Mouse (Mus musculus): ENCODE measurements around the gene Cd276. TPM values are rescaled to one million over a fixed set of nuclear protein-coding genes. Genes with fewer than 3 reads are reported as not detected.
A peak's percentile ranks its signal among the peaks of the same experiment; 100 is the strongest.

Gene Cd276
- polyA plus RNA-seq, 1 experiment from 2014 or later = 11.3 TPM

DNA sequence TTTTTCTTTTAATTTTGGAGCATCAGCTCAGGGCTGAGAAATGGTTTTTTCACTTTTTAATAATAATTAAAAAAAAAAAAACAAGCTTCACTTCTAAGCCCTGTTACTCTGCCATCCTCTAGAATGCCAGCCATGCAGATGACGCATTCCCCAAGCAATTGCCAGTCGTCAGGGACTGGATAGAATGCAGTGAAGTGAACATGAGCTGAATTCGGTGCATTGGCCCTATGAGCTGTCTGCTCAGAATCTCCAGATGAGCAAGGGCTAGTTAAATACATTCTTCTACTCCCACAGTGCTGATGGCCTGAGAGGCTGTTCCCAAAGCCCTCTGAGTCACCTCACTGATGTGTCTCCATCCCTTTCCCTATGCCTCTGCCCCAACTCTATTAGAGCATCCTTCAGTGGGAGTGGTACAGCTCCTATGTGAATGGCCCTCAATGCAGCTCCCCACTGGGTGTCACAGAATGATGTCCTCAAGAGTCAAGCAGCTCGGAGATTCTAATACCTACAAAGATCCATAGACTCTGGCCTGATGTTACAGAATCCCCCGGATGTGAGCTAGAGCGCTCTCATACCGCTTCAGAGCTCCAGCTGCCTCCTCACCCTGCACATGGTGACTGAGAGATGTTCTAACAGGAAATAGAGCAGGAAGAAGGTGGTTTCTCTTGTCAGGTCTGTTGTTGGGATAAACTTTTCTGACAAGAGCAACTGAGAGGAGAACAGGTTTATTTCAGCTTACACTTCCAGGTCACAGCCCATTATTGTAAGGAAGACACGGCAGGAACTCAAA is 47.8 kb downstream of the Cd276 start:
- TF ChIP-seq EP300 (optimal IDR thresholded peaks at IDR 0.05) (no peak), CTCF (IDR thresholded peaks at IDR 0.05; ENCODE audit: low read depth) (no peak)
- no peaks in the 10 kb centered on the region for H3K36me3 ChIP-seq (ENCODE audit: control insufficient read depth, insufficient read depth, low read length)
- H3K9ac ChIP-seq (ENCODE audit: low read length) = no peak overlapping the region
- ATAC-seq (ENCODE audit: low FRiP score, low TSS enrichment) (no peak), DNase-seq (ENCODE audit: low spot score) (no peak)
- H3K4me3 ChIP-seq (ENCODE audit: low read depth, low read length) = no peak overlapping the region
- H3K9me3 ChIP-seq (ENCODE audit: control insufficient read depth, low read length) = no peaks in the 10 kb centered on the region
- no peaks in the 10 kb centered on the region for H3K4me1 ChIP-seq (replicated peaks; ENCODE audit: control insufficient read depth, insufficient read depth)
- no peak overlapping the region for H3K4me2 ChIP-seq (replicated peaks; ENCODE audit: low read depth)
- WGBS = 81% methylated on average over 8 of the region's 8 CpGs
- no peaks in the 10 kb centered on the region for H3K27me3 ChIP-seq (ENCODE audit: control insufficient read depth, insufficient read depth, low read length)
- no peak overlapping the region for H3K27ac ChIP-seq (replicated peaks)

DNA sequence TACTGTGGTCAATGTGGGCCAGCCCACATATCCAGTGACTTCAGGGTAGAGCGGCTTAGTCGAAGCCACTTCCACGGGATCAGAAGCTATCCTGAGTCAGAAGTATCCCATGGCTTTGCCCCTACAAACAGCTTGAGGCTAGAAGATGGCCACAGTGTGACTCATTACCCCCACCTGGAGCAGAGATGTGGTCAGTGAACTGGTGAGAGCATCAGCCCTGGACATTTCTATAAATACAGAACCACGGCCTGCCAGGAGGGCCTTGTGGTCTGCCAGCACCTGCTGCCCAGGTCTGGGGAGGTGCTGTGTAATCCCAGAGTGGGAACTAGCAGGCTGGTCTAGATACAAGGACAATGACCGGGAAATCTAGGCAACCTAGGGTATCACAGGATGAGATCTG is 54.3 kb downstream of the Cd276 start:
- Histone ChIP-seq H3K4me1 (replicated peaks; ENCODE audit: control insufficient read depth, insufficient read depth) (no peaks in the 10 kb centered on the region), H3K4me2 (replicated peaks; ENCODE audit: low read depth) (no peak overlapping the region), H3K9ac (ENCODE audit: low read length) (no peak overlapping the region), H3K4me3 (ENCODE audit: low read depth, low read length) (no peak overlapping the region), H3K36me3 (ENCODE audit: control insufficient read depth, insufficient read depth, low read length) (no peaks in the 10 kb centered on the region), H3K27ac (replicated peaks) (no peak overlapping the region), H3K27me3 (ENCODE audit: control insufficient read depth, insufficient read depth, low read length) (no peaks in the 10 kb centered on the region), H3K9me3 (ENCODE audit: control insufficient read depth, low read length) (no peaks in the 10 kb centered on the region)
- TF ChIP-seq CTCF (IDR thresholded peaks at IDR 0.05; ENCODE audit: low read depth) (no peak), EP300 (optimal IDR thresholded peaks at IDR 0.05) (no peak)
- DNase-seq (ENCODE audit: low spot score) (no peak), ATAC-seq (ENCODE audit: low FRiP score, low TSS enrichment) (no peak)
- WGBS = 82% methylated on average over 5 of the region's 5 CpGs

DNA sequence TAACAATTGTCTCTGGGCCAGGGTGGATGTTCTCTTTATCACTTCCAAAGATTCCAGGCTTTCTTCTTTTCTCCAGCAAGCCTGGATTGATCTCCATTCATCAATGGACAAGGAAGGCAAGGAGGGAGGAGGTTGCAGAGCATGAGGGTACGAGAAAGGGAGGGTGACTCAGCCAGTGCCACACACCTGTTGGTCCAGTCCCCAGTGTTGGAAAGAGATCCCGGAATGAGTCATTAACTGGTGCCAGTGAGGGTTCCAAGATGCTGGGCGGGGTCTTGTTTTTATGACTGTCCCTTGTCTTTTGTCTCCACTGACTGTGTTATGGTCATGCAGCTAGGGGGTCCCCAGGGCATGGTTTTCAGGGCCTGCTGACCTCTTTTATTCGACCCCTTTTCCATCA is 57.3 kb downstream of the Cd276 start:
- no peaks in the 10 kb centered on the region for H3K36me3 ChIP-seq (ENCODE audit: control insufficient read depth, insufficient read depth, low read length)
- DNase-seq (ENCODE audit: low spot score) = no peak
- TF ChIP-seq CTCF (IDR thresholded peaks at IDR 0.05; ENCODE audit: low read depth) (no peak), EP300 (optimal IDR thresholded peaks at IDR 0.05) (no peak)
- 0 out of 2 replicates have a peak, but pooled peaks have one; percentile 38 for ATAC-seq (ENCODE audit: low FRiP score, low TSS enrichment)
- H3K4me1 ChIP-seq (replicated peaks; ENCODE audit: control insufficient read depth, insufficient read depth) = no peaks in the 10 kb centered on the region
- H3K27me3 ChIP-seq (ENCODE audit: control insufficient read depth, insufficient read depth, low read length) = no peaks in the 10 kb centered on the region
- H3K4me3 ChIP-seq (ENCODE audit: low read depth, low read length) = no peak overlapping the region
- no peak overlapping the region for H3K4me2 ChIP-seq (replicated peaks; ENCODE audit: low read depth)
- WGBS = 44% methylated on average over 4 of the region's 4 CpGs
- no peaks in the 10 kb centered on the region for H3K9me3 ChIP-seq (ENCODE audit: control insufficient read depth, low read length)
- H3K9ac ChIP-seq (ENCODE audit: low read length) = no peak overlapping the region
- no peak overlapping the region for H3K27ac ChIP-seq (replicated peaks)

GRCm38 (mm10) chr9:58496470-58497182 is 58.6 kb downstream of the Cd276 start:
- H3K27me3 ChIP-seq (ENCODE audit: control insufficient read depth, insufficient read depth, low read length) = no peaks in the 10 kb centered on the region
- no peak overlapping the region for H3K4me3 ChIP-seq (ENCODE audit: low read depth, low read length)
- 33% methylated on average over 4 of the region's 4 CpGs for WGBS
- no peak overlapping the region for H3K4me2 ChIP-seq (replicated peaks; ENCODE audit: low read depth)
- ATAC-seq (ENCODE audit: low FRiP score, low TSS enrichment) = no peak
- TF ChIP-seq CTCF (IDR thresholded peaks at IDR 0.05; ENCODE audit: low read depth) (peak; percentile 46), EP300 (optimal IDR thresholded peaks at IDR 0.05) (no peak)
- no peaks in the 10 kb centered on the region for H3K36me3 ChIP-seq (ENCODE audit: control insufficient read depth, insufficient read depth, low read length)
- H3K9ac ChIP-seq (ENCODE audit: low read length) = no peak overlapping the region
- no peak for DNase-seq (ENCODE audit: low spot score)
- no peaks in the 10 kb centered on the region for H3K9me3 ChIP-seq (ENCODE audit: control insufficient read depth, low read length)
- H3K27ac ChIP-seq (replicated peaks) = no peak overlapping the region
- no peaks in the 10 kb centered on the region for H3K4me1 ChIP-seq (replicated peaks; ENCODE audit: control insufficient read depth, insufficient read depth)

DNA sequence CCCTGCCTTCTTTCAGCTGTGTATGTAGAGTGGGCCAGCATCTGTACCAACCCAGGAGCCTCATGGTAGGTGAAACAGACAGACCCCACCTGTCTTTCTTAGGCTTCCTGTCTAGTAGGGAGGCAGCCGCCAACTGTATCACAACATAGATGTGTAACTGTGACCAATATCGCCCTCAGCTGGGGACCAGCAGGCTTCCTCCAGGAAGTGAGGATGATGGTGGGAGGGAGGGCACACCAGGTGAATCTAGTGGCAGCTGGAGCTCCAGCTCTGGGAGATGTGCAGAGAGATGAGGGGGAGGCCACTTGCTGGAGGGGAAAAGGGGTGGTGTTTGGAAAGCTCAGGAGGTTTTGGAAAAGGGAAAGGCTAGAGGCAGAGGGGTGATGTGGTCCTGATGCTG is 60.2 kb downstream of the Cd276 start:
- H3K36me3 ChIP-seq (ENCODE audit: control insufficient read depth, insufficient read depth, low read length) = no peaks in the 10 kb centered on the region
- no peak for ATAC-seq (ENCODE audit: low FRiP score, low TSS enrichment)
- H3K4me3 ChIP-seq (ENCODE audit: low read depth, low read length) = no peak overlapping the region
- H3K27ac ChIP-seq (replicated peaks) = no peak overlapping the region
- no peak overlapping the region for H3K9ac ChIP-seq (ENCODE audit: low read length)
- H3K4me2 ChIP-seq (replicated peaks; ENCODE audit: low read depth) = no peak overlapping the region
- 76% methylated on average over 2 of the region's 2 CpGs for WGBS
- no peaks in the 10 kb centered on the region for H3K27me3 ChIP-seq (ENCODE audit: control insufficient read depth, insufficient read depth, low read length)
- DNase-seq (ENCODE audit: low spot score) = no peak
- H3K9me3 ChIP-seq (ENCODE audit: control insufficient read depth, low read length) = no peaks in the 10 kb centered on the region
- no peaks in the 10 kb centered on the region for H3K4me1 ChIP-seq (replicated peaks; ENCODE audit: control insufficient read depth, insufficient read depth)
- no peak for TF ChIP-seq CTCF (IDR thresholded peaks at IDR 0.05; ENCODE audit: low read depth)
- no peak for TF ChIP-seq EP300 (optimal IDR thresholded peaks at IDR 0.05)

DNA sequence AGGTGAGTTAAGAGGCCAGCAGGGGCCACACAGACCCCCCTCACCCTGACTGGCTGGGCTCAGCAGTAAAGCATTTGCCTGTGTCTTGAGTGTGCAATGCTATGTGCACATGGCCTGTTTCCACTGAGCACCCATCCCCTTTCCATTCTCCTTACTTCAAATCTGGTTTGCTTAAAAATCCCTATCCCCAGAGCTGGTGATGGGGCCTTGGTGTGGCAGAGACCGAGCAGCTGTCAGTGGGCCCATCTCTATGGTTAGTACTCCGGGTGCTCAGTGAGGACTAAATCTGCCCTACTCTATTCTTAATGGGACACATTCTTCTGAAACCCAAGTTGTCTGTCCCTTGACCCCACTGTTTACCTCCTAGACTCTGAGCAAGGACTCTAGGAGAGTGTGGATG is 64.8 kb downstream of the Cd276 start:
- 77% methylated on average over 2 of the region's 2 CpGs for WGBS
- Histone ChIP-seq H3K9ac (ENCODE audit: low read length) (no peak overlapping the region), H3K9me3 (ENCODE audit: control insufficient read depth, low read length) (no peaks in the 10 kb centered on the region), H3K4me1 (replicated peaks; ENCODE audit: control insufficient read depth, insufficient read depth) (no peaks in the 10 kb centered on the region), H3K27me3 (ENCODE audit: control insufficient read depth, insufficient read depth, low read length) (peaks cover 5% of the 10 kb centered on the region; the same call in 1 of the 2 replicates), H3K36me3 (ENCODE audit: control insufficient read depth, insufficient read depth, low read length) (no peaks in the 10 kb centered on the region), H3K27ac (replicated peaks) (no peak overlapping the region), H3K4me3 (ENCODE audit: low read depth, low read length) (no peak overlapping the region), H3K4me2 (replicated peaks; ENCODE audit: low read depth) (no peak overlapping the region)
- ATAC-seq (ENCODE audit: low FRiP score, low TSS enrichment) (no peak), DNase-seq (ENCODE audit: low spot score) (no peak)
- TF ChIP-seq CTCF (IDR thresholded peaks at IDR 0.05; ENCODE audit: low read depth) (no peak), EP300 (optimal IDR thresholded peaks at IDR 0.05) (no peak)

Data from stomach, postnatal 0 days (tissue).